Mouse (Mus musculus) neural tube, embryonic 14.5 days (tissue): ENCODE measurements around the gene Rhoj. TPM values are rescaled to one million over a fixed set of nuclear protein-coding genes. Genes with fewer than 3 reads are reported as not detected.
"Not testable (repeated sequence)": the region's sequence is repeated elsewhere in the genome, so short reads cannot be mapped to it uniquely, and the experiment has no call there.

Experiments
- ATAC-seq: fragments of 200-750 bp; cut with Nextera tagmentation; 2 replicates; pipeline ENCODE4 v1.8.0; 2017; ENCODE audit warnings: low read depth, mild to moderate bottlenecking, moderate TSS enrichment, moderate library complexity
- H3K27ac ChIP-seq: fragments of 300-500 bp; sonication (generic); 2 replicates; pipeline ENCODE4 v1.5.1; 2014; ENCODE audit warnings: low read depth, mild to moderate bottlenecking, control low read depth, low read length, moderate library complexity, mixed read lengths
- H3K27me3 ChIP-seq: fragments of 300-500 bp; sonication (generic); 2 replicates; pipeline ENCODE4 v1.6.1; 2014; ENCODE audit warnings: low read length; ENCODE audit not compliant: control insufficient read depth, insufficient read depth
- H3K36me3 ChIP-seq: fragments of 300-500 bp; sonication (generic); 2 replicates; pipeline ENCODE4 v1.6.1; 2014; ENCODE audit warnings: low read length, mixed read lengths; ENCODE audit not compliant: control insufficient read depth, insufficient read depth
- H3K4me1 ChIP-seq: fragments of 300-500 bp; sonication (generic); 2 replicates; pipeline ENCODE4 v1.6.1; 2014; ENCODE audit warnings: low read length; ENCODE audit not compliant: control insufficient read depth, insufficient read depth
- H3K4me2 ChIP-seq: fragments of 300-500 bp; sonication (generic); 2 replicates; pipeline ENCODE4 v1.6.1; 2014; ENCODE audit warnings: mild to moderate bottlenecking, low read depth, low read length, control low read depth
- H3K4me3 ChIP-seq: fragments of 300-500 bp; sonication (generic); 2 replicates; pipeline ENCODE4 v1.5.1; 2014; ENCODE audit warnings: low read depth, low read length, control low read depth, mixed read lengths
- H3K9ac ChIP-seq: fragments of 300-500 bp; sonication (generic); replicated peaks from 2 replicates; pipeline ENCODE4 v1.6.1; 2014; ENCODE audit warnings: low read depth, mild to moderate bottlenecking, control low read depth, low read length, mixed read lengths
- H3K9me3 ChIP-seq: fragments of 300-500 bp; sonication (generic); 2 replicates; pipeline ENCODE4 v1.6.1; 2016; ENCODE audit warnings: low read length; ENCODE audit not compliant: control insufficient read depth
- WGBS: fragments of 180-500 bp; shearing (Covaris S2); extraction: QIAGEN DNeasy Blood & Tissue Kit; methylation state at CpG from one replicate; pipeline ENCODE4 v1.1.7; 2014; 5-methylcytosine and 5-hydroxymethylcytosine counted together
- polyA plus RNA-seq: library from polyadenylated mRNA; unstranded; fragments of >200 nt; fragmentation: Nextera tagmentation; extraction: Ambion mirVana; gene quantifications from 2 replicates; pipeline ENCODE4 v1.2.1, GENCODE M21; 2014

Rhoj gene
- polyA plus RNA-seq, 1 experiment from 2014 or later = 9.1 TPM

DNA sequence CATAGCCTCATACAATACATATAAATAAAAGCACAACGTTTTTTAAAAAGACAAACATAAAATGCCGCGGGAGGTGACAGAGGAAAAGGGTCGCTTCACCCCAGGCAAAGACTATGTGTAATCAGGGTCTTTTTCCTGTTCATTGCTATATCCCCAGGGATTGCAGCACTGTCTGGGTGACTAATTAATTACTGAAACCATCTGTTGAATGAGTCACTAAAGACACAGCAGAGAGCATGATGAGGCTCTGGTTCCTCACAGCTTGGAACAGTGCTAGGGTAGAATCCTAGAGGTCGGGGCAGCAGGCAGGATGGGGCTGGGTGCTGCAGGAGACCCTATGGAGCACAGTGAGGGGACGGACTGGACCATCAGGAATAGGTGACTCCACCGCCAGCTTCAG, 117.8 kb downstream of the Rhoj start:
- WGBS = 83% methylated on average over 7 of the region's 7 CpGs
- Histone ChIP-seq H3K4me2 (no peak overlapping the region), H3K9me3 (no peaks in the 10 kb centered on the region), H3K27ac (no peak overlapping the region), H3K4me1 (no peaks in the 10 kb centered on the region), H3K4me3 (no peak overlapping the region), H3K9ac (no peak overlapping the region), H3K27me3 (no peaks in the 10 kb centered on the region; the same call in 1 of the 2 replicates), H3K36me3 (no peaks in the 10 kb centered on the region)
- ATAC-seq = no peak

DNA sequence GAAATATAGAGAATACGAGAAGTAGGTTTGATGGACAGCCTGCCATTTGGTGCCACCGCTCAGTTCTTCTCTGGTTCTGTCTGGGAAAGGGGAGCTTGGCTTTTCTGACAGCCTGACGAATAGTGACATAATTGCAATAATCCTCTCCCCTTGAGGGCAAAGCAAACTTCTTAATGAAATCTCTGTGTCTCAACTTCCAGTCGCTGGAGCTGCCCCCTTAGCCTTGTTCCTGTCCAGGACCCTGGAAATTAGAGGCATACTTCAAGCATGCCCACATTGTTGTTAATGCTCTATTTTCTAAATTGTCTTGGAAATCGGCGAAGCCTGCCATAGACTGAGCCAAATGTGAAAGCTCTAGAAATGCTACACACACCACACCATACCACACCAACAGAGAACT, 120.6 kb downstream of the Rhoj start:
- Histone ChIP-seq H3K4me3 (no peak overlapping the region), H3K27ac (no peak overlapping the region), H3K4me2 (no peak overlapping the region), H3K36me3 (no peaks in the 10 kb centered on the region), H3K9me3 (no peaks in the 10 kb centered on the region), H3K4me1 (no peaks in the 10 kb centered on the region), H3K9ac (no peak overlapping the region), H3K27me3 (no peaks in the 10 kb centered on the region; the same call in 1 of the 2 replicates)
- WGBS = 91% methylated on average over 6 of the region's 6 CpGs
- no peak for ATAC-seq

DNA sequence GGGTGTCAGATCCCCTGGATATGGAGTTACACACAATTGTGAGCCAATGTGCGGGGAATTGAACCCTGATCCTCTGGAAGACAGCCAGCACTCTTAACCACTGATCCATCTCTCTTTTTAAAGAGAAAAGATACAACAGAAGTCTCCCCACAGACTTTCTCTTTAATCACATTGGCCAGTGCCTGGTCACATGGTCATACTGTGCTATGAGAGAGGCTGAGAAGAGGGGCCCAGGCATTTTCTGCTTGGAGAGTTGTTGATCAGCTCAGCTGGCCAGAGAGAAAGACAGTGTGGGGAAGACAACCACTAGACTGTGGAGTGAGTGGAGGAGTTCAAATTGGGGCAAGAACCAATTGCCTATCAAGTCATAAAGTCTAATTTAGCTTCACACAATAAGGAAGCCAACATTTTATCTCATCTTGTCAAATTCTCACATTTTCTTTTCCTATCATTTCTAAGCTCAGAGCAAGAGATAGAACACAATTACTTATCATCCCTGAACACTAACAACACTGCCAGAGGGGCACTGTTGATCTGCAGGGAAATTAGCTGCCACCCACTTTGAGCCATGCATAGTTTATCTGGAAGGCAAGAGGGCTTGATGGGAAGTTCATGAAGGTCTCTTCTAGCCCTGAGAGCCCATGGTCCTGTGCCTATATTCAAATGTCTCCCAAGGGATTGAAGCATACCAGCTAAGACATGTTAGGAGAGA, 121.7 kb downstream of the Rhoj start:
- no peak overlapping the region for H3K4me3 ChIP-seq
- no peak overlapping the region for H3K27ac ChIP-seq
- no peak overlapping the region for H3K9ac ChIP-seq
- H3K4me2 ChIP-seq = no peak overlapping the region
- ATAC-seq = no peak
- no peaks in the 10 kb centered on the region; the same call in 1 of the 2 replicates for H3K27me3 ChIP-seq
- WGBS = 81% methylated on average over 1 of the region's 1 CpGs
- no peaks in the 10 kb centered on the region for H3K9me3 ChIP-seq
- H3K36me3 ChIP-seq = no peaks in the 10 kb centered on the region
- H3K4me1 ChIP-seq = no peaks in the 10 kb centered on the region

DNA sequence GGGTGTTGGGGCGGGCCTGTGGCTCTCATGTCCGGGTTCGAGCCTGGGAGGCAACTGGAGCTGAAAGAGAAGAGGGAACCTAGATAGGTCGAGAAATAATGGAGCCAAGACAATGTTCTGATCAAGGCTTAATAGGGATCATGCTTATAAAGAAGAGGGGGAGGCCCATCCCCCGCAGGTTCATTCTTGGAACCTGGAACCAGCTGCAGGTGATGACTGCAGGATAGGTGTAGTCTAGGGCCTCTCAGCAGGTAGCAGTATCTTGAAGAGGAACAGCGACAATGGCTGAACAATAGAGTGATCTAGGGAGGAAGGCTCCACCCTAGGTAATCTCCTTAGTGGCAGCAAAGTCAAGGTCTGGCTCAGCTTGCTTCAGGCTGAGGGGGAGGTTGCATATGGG, 124.3 kb downstream of the Rhoj start:
- not testable (repeated sequence) for H3K4me3 ChIP-seq, H3K27ac ChIP-seq, H3K4me2 ChIP-seq, H3K9ac ChIP-seq, ATAC-seq, H3K9me3 ChIP-seq, H3K27me3 ChIP-seq, H3K4me1 ChIP-seq, H3K36me3 ChIP-seq
- whole genome bisulfite sequencing = 84% methylated on average over 6 of the region's 6 CpGs

DNA sequence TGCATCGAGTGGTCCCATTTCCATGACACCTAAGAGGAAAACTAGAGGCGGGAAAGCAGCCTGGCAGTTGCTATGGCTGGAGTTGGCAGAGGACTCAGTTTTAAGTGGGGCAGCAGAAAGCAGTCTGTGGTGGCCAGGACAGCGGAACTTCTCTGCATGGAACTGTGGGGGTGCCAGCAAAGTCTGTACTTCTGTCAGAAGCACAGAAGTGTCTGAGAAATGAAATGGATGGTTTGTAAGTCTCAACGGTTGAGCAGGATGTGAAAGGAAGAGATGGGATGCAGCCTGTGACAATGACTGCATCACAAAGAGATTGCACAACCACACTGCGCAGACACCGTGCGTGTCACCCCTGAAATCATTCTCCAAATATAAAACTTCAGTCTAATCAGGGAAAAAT, 138.1 kb downstream of the Rhoj start:
- no peak for ATAC-seq
- H3K9ac ChIP-seq = no peak overlapping the region
- 91% methylated on average over 7 of the region's 7 CpGs for WGBS
- no peak overlapping the region for H3K4me2 ChIP-seq
- peaks cover under 1% of the 10 kb centered on the region; the same call in 1 of the 2 replicates for H3K36me3 ChIP-seq
- no peaks in the 10 kb centered on the region for H3K4me1 ChIP-seq
- no peaks in the 10 kb centered on the region for H3K27me3 ChIP-seq
- H3K9me3 ChIP-seq = no peaks in the 10 kb centered on the region
- no peak overlapping the region for H3K27ac ChIP-seq
- H3K4me3 ChIP-seq = no peak overlapping the region

DNA sequence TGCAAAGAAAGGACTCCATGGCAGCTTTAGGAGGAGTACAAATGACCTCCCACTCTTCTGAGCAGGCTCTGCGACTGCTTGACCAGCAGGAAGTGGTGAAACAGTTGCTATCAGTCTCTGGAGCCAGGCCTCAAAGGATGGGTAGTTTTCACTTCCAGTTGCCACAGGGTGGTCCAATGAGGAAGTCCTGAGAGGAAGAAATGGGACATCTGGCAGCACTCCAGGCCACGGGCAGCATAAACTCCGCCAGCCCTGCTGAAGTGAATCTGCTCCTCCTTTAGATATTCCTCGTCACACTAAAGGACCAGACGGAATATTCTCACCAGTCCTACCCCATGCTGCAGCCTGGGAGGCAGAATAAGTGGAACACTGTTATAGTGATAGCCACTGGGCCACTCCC, 140.8 kb downstream of the Rhoj start:
- 81% methylated on average over 5 of the region's 5 CpGs for WGBS
- Histone ChIP-seq H3K36me3 (peaks cover 16% of the 10 kb centered on the region), H3K4me3 (no peak overlapping the region), H3K9me3 (no peaks in the 10 kb centered on the region), H3K4me1 (no peaks in the 10 kb centered on the region), H3K27me3 (no peaks in the 10 kb centered on the region), H3K4me2 (no peak overlapping the region), H3K27ac (no peak overlapping the region), H3K9ac (no peak overlapping the region)
- ATAC-seq = no peak

DNA sequence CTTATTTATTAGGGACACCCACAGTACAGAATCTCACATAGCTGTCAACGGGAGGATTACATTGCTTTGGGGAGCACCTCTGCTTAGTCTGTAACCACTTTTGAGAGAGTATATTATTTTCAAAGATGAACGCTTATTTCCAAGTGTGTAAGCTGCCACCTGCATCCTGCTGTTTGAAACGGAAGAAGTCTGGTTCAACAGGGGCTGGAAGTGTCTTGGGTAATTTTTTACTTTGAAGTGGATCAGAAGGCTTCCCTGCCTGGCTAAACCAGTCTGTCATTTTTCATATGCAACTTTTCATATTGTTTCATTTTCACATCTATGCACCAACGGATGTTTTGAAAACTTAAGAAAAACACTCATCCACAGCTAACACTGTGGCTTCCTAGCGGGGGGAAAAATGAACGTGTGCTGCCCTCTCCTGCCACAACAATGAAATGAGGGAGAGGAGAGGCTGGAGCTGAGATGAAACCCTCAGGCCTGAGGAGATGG, 141.4 kb downstream of the Rhoj start:
- WGBS = 79% methylated on average over 6 of the region's 6 CpGs
- ATAC-seq = no peak
- Histone ChIP-seq H3K4me3 (no peak overlapping the region), H3K4me2 (no peak overlapping the region), H3K9ac (no peak overlapping the region), H3K4me1 (no peaks in the 10 kb centered on the region), H3K27me3 (no peaks in the 10 kb centered on the region), H3K36me3 (peaks cover 16% of the 10 kb centered on the region), H3K27ac (no peak overlapping the region), H3K9me3 (no peaks in the 10 kb centered on the region)

DNA sequence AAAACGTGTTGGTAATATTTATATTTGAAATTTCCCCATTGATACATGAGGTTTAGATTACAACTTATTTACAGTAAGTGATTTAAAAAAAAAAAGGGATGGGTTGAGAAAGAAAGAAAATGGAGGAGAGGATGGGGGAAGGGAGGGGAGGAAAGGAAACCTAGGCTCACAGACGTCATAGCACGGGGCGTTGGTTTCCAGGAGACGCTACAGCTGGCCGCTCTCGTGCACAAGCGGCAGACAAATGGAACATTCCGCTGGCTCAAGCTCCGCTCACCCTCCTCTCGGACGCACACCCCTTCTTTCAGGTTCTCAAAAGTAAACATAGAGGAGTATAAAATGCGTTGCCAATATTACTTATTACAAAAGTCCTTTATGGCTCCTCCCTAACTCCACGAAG, 141.9 kb downstream of the Rhoj start:
- Histone ChIP-seq H3K4me3 (no peak overlapping the region), H3K27me3 (no peaks in the 10 kb centered on the region), H3K36me3 (peaks cover 16% of the 10 kb centered on the region), H3K4me1 (no peaks in the 10 kb centered on the region), H3K9ac (no peak overlapping the region), H3K9me3 (no peaks in the 10 kb centered on the region), H3K27ac (no peak overlapping the region), H3K4me2 (no peak overlapping the region)
- ATAC-seq = no peak
- WGBS = 80% methylated on average over 14 of the region's 14 CpGs

DNA sequence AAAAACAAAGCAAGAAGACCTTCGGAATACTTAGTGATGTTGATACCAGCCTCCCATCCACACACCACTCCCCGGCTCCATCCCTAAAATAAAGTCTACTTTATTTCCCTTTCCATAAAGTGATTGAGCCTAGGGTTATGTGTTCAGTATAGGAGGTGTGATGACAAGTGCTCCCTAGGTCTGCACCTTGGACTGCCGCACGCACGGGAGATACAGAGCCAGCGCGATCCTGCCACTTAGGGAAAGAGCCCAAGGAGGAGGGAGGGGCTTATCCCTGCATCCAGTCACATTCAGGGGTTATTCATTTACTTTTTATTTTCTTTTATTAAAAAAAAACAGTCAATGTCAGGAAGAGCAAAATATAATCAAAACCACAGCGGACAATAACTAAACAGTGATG, 142.5 kb downstream of the Rhoj start:
- Histone ChIP-seq H3K9ac (no peak overlapping the region), H3K4me1 (no peaks in the 10 kb centered on the region), H3K4me3 (no peak overlapping the region), H3K27me3 (no peaks in the 10 kb centered on the region), H3K27ac (no peak overlapping the region), H3K9me3 (no peaks in the 10 kb centered on the region), H3K4me2 (no peak overlapping the region), H3K36me3 (peaks cover 16% of the 10 kb centered on the region)
- ATAC-seq = no peak
- WGBS = 96% methylated on average over 8 of the region's 8 CpGs
